17 mouse cellular contexts compared by ENCODE assay signal in genomic region chr8:46484931-46485463, GRCm38 (mm10). TPM values are rescaled to one million over a fixed set of nuclear protein-coding genes. Genes with fewer than 3 reads are reported as not detected.
DNase-seq lines count a peak whose midpoint lies in the region; ATAC-seq and TF ChIP-seq lines count a peak whose summit lies in the region.
"Had no signal": no experiment of that assay in that cellular context is flagged by ENCODE, and none has a peak within 500 bp of the region (broad histone marks: within the 10 kb centered on the region; RNA-seq: fewer than 3 reads in every experiment).

No protein-coding gene starts in this region.

- no peak overlapping the region for H3K4me2 ChIP-seq in kidney, embryonic 15.5 days
- H3K4me2 ChIP-seq in liver, embryonic 13.5 days: no peak overlapping the region
- H3K4me2 ChIP-seq: embryonic facial prominence, embryonic 15.5 days; limb, embryonic 13.5 days; stomach, embryonic 15.5 days had no signal

- H3K27ac ChIP-seq in kidney, adult 2 months (ENCODE audit: insufficient read depth, low read depth, low read length): no peak overlapping the region
- no peak overlapping the region for H3K27ac ChIP-seq in kidney, embryonic 15.5 days
- H3K27ac ChIP-seq in liver, embryonic 13.5 days: peak overlapping the region; percentile 61
- H3K27ac ChIP-seq: embryonic facial prominence, embryonic 15.5 days; limb, embryonic 13.5 days; stomach, embryonic 15.5 days had no signal

- 91% methylated on average over 8 of the region's 8 CpGs for WGBS in kidney, adult 2 months
- WGBS in kidney, embryonic 15.5 days: 89% methylated on average over 8 of the region's 8 CpGs
- 59% methylated on average over 8 of the region's 8 CpGs for WGBS in liver, embryonic 13.5 days (ENCODE audit: insufficient replicate concordance)

- no peak for TF ChIP-seq POLR2A in kidney, adult 2 months (IDR thresholded peaks at IDR 0.05; ENCODE audit: low read depth, low read length)

- H3K4me3 ChIP-seq in kidney, adult 2 months (ENCODE audit: insufficient read depth, low read depth, low read length): no peak overlapping the region
- no peak overlapping the region for H3K4me3 ChIP-seq in kidney, embryonic 15.5 days (replicated peaks)
- H3K4me3 ChIP-seq in liver, embryonic 13.5 days (replicated peaks): no peak overlapping the region
- H3K4me3 ChIP-seq: embryonic facial prominence, embryonic 15.5 days; limb, embryonic 13.5 days; stomach, embryonic 15.5 days had no signal

- TF ChIP-seq CTCF in kidney, adult 2 months (conservative IDR thresholded peaks at IDR 0.05; ENCODE audit: insufficient read depth, insufficient read length, low read depth, low read length): no peak

- DNase-seq in cerebellum, adult 9-11 months: peak; percentile 1
- no peak for DNase-seq in cerebellum, postnatal 36 days
- DNase-seq in kidney, adult 2 months: peak; percentile 1
- DNase-seq in adrenal gland, adult 2 months: peak; percentile 64
- DNase-seq in liver, embryonic 13.5 days: no peak
- no peak for DNase-seq in frontal cortex, postnatal 10 days (ENCODE audit: low spot score in 2 of 2)
- DNase-seq in frontal cortex, postnatal 36 days (ENCODE audit: low spot score in 2 of 2): no peak
- DNase-seq: cerebellum, adult 11 months; lung, postnatal 36 days; midbrain, embryonic 14.5 days; thymus, postnatal 4 days had no signal

- no peaks in the 10 kb centered on the region for H3K36me3 ChIP-seq in kidney, adult 2 months (ENCODE audit: control insufficient read depth, insufficient read depth, low read length)
- no peaks in the 10 kb centered on the region for H3K36me3 ChIP-seq in kidney, embryonic 15.5 days
- peaks cover 4% of the 10 kb centered on the region for H3K36me3 ChIP-seq in liver, embryonic 13.5 days
- H3K36me3 ChIP-seq: embryonic facial prominence, embryonic 15.5 days; limb, embryonic 13.5 days; stomach, embryonic 15.5 days had no signal

- no peaks in the 10 kb centered on the region for H3K9me3 ChIP-seq in kidney, embryonic 15.5 days (replicated peaks)
- no peaks in the 10 kb centered on the region for H3K9me3 ChIP-seq in liver, embryonic 13.5 days (replicated peaks)
- H3K9me3 ChIP-seq: embryonic facial prominence, embryonic 15.5 days; limb, embryonic 13.5 days; stomach, embryonic 15.5 days had no signal

- no peak for ATAC-seq in kidney, embryonic 15.5 days (replicated peaks; ENCODE audit: low FRiP score)
- ATAC-seq in liver, embryonic 13.5 days (ENCODE audit: low read depth): peak; percentile 69
- ATAC-seq: forebrain, embryonic 14.5 days; hindbrain, embryonic 16.5 days had no signal

- H3K4me1 ChIP-seq in kidney, adult 2 months (ENCODE audit: control insufficient read depth, insufficient read depth, low read length): peaks cover 16% of the 10 kb centered on the region; the same call in 1 of the 2 replicates
- H3K4me1 ChIP-seq in kidney, embryonic 15.5 days: peaks cover 23% of the 10 kb centered on the region; the same call in 1 of the 2 replicates
- peaks cover 71% of the 10 kb centered on the region for H3K4me1 ChIP-seq in liver, embryonic 13.5 days (replicated peaks)

- H3K9ac ChIP-seq in kidney, embryonic 15.5 days: no peak overlapping the region
- no peak overlapping the region for H3K9ac ChIP-seq in liver, embryonic 13.5 days
- H3K9ac ChIP-seq: embryonic facial prominence, embryonic 15.5 days; limb, embryonic 13.5 days; stomach, embryonic 15.5 days had no signal

- no peaks in the 10 kb centered on the region for H3K27me3 ChIP-seq in kidney, adult 2 months (replicated peaks; ENCODE audit: control insufficient read depth, insufficient read depth, low read length)
- H3K27me3 ChIP-seq in kidney, embryonic 15.5 days: no peaks in the 10 kb centered on the region
- no peaks in the 10 kb centered on the region for H3K27me3 ChIP-seq in liver, embryonic 13.5 days
- H3K27me3 ChIP-seq: embryonic facial prominence, embryonic 15.5 days; limb, embryonic 13.5 days; stomach, embryonic 15.5 days had no signal

RNA-seq across cellular contexts. Expression of gene Acsl1, which starts 14.2 kb away (rescaled TPM):
- polyA plus RNA-seq in kidney, adult 2 months (2012; rRNA removed): 206 and 212 TPM in 2 replicates
- polyA plus RNA-seq in kidney, embryonic 15.5 days (2015; fragmentation: Nextera tagmentation; extraction: Ambion mirVana): 18.5 and 18.8 TPM in 2 replicates
- total RNA-seq in adrenal gland, adult 2 months (2021): 100 to 1,000 TPM; 620 to 836 TPM
- 85.5 and 136 TPM in 2 replicates for polyA plus RNA-seq in adrenal gland, adult 2 months (2012; rRNA removed)
- polyA plus RNA-seq in liver, embryonic 13.5 days (2015; fragmentation: Nextera tagmentation; extraction: Ambion mirVana): 41.6 and 52.0 TPM in 2 replicates

Comparison
In these comparisons a context has a peak if more than half of its experiments do, and no peak if none do; other contexts are left out.
1. DNase-seq: peak in cerebellum, adult 9-11 months (single experiment), kidney, adult 2 months (single experiment) and adrenal gland, adult 2 months (single experiment); none in cerebellum, postnatal 36 days (0 of 2), liver, embryonic 13.5 days (single experiment), frontal cortex, postnatal 10 days (0 of 2) and frontal cortex, postnatal 36 days (0 of 2).